Mouse (Mus musculus) neural tube, embryonic 13.5 days (tissue): ENCODE measurements at regions not wholly inside any gene's neighbourhood (a gene's known extent, or its start where the extent isn't known, plus 50 kb on each side); places are given as distances from the start of the nearest gene placed in this dataset.

Experiments
- ATAC-seq: fragments of 200-750 bp; cut with Nextera tagmentation; 2 replicates; pipeline ENCODE4 v1.8.0; 2017; ENCODE audit warnings: low read depth, mild to moderate bottlenecking, moderate TSS enrichment, moderate library complexity
- H3K27ac ChIP-seq: fragments of 300-500 bp; sonication (generic); replicated peaks from 2 replicates; pipeline ENCODE4 v1.5.1; 2015; ENCODE audit warnings: moderate library complexity, mild to moderate bottlenecking, inconsistent platforms
- H3K27me3 ChIP-seq: fragments of 300-500 bp; sonication (generic); 2 replicates; pipeline ENCODE4 v1.6.1; 2015; ENCODE audit warnings: mild to moderate bottlenecking, inconsistent platforms
- H3K36me3 ChIP-seq: fragments of 300-500 bp; sonication (generic); 2 replicates; pipeline ENCODE4 v1.6.1; 2015; ENCODE audit warnings: mild to moderate bottlenecking, inconsistent platforms
- H3K4me1 ChIP-seq: fragments of 300-500 bp; sonication (generic); replicated peaks from 2 replicates; pipeline ENCODE4 v1.6.1; 2015; ENCODE audit warnings: inconsistent platforms
- H3K4me2 ChIP-seq: fragments of 300-500 bp; sonication (generic); 2 replicates; pipeline ENCODE4 v1.6.1; 2015; ENCODE audit warnings: inconsistent platforms, mild to moderate bottlenecking, moderate library complexity
- H3K4me3 ChIP-seq: fragments of 300-500 bp; sonication (generic); 2 replicates; pipeline ENCODE4 v1.5.1; 2015; ENCODE audit warnings: mild to moderate bottlenecking, inconsistent platforms
- H3K9ac ChIP-seq: fragments of 300-500 bp; sonication (generic); 2 replicates; pipeline ENCODE4 v1.6.1; 2015; ENCODE audit warnings: moderate library complexity, mild to moderate bottlenecking, inconsistent platforms
- H3K9me3 ChIP-seq: fragments of 300-500 bp; sonication (generic); 2 replicates; pipeline ENCODE4 v1.6.1; 2016; ENCODE audit warnings: inconsistent platforms
- WGBS: fragments of 180-500 bp; shearing (Covaris S2); methylation state at CpG from one replicate; pipeline ENCODE4 v1.1.7; 2015; 5-methylcytosine and 5-hydroxymethylcytosine counted together

GRCm38 (mm10) chr13:37483010-37483855 is 138.2 kb downstream of the Ly86 start:
- no peaks in the 10 kb centered on the region for H3K27me3 ChIP-seq
- H3K4me2 ChIP-seq, result peak overlapping the region; percentile 47
- 23% methylated on average over 19 of the region's 19 CpGs for WGBS
- H3K4me1 ChIP-seq, result peaks cover 12% of the 10 kb centered on the region
- H3K36me3 ChIP-seq, result no peaks in the 10 kb centered on the region
- peak overlapping the region; percentile 76 for H3K27ac ChIP-seq
- H3K9ac ChIP-seq, result peak overlapping the region; percentile 63
- no peaks in the 10 kb centered on the region for H3K9me3 ChIP-seq
- peak overlapping the region; percentile 20 for H3K4me3 ChIP-seq
- ATAC-seq, result peak; percentile 80

- WGBS, result 80% methylated on average over 4 of the region's 4 CpGs
- no peaks in the 10 kb centered on the region for H3K27me3 ChIP-seq
- no peaks in the 10 kb centered on the region for H3K36me3 ChIP-seq
- H3K4me1 ChIP-seq, result peaks cover 9% of the 10 kb centered on the region
- H3K9ac ChIP-seq, result no peak overlapping the region
- no peak overlapping the region for H3K27ac ChIP-seq
- H3K4me2 ChIP-seq, result no peak overlapping the region
- no peak for ATAC-seq
- H3K9me3 ChIP-seq, result no peaks in the 10 kb centered on the region
- H3K4me3 ChIP-seq, result no peak overlapping the region
Observed at GRCm38 (mm10) chr13:37484631-37485030, 139.6 kb downstream of the Ly86 start.

GRCm38 (mm10) chr13:37492115-37493001 is 147.3 kb downstream of the Ly86 start:
- Histone ChIP-seq H3K36me3 (no peaks in the 10 kb centered on the region), H3K9ac (no peak overlapping the region), H3K4me3 (no peak overlapping the region), H3K27me3 (no peaks in the 10 kb centered on the region), H3K27ac (no peak overlapping the region), H3K4me2 (no peak overlapping the region), H3K9me3 (no peaks in the 10 kb centered on the region), H3K4me1 (peaks cover 8% of the 10 kb centered on the region; the same call in 1 of the 2 replicates)
- 52% methylated on average over 11 of the region's 11 CpGs for WGBS
- ATAC-seq, result no peak

- no peak for ATAC-seq
- H3K9me3 ChIP-seq, result no peaks in the 10 kb centered on the region
- no peak overlapping the region for H3K27ac ChIP-seq
- H3K9ac ChIP-seq, result no peak overlapping the region
- H3K36me3 ChIP-seq, result no peaks in the 10 kb centered on the region
- H3K27me3 ChIP-seq, result no peaks in the 10 kb centered on the region
- H3K4me1 ChIP-seq, result peaks cover 8% of the 10 kb centered on the region; the same call in 1 of the 2 replicates
- 89% methylated on average over 1 of the region's 1 CpGs for WGBS
- no peak overlapping the region for H3K4me3 ChIP-seq
- no peak overlapping the region for H3K4me2 ChIP-seq
Observed at GRCm38 (mm10) chr13:37493331-37493730, 148.3 kb downstream of the Ly86 start.

GRCm38 (mm10) chr13:37495272-37495932 is 150.4 kb downstream of the Ly86 start:
- Histone ChIP-seq H3K4me1 (peaks cover 8% of the 10 kb centered on the region; the same call in 1 of the 2 replicates), H3K9me3 (no peaks in the 10 kb centered on the region), H3K4me2 (no peak overlapping the region), H3K9ac (no peak overlapping the region), H3K27me3 (no peaks in the 10 kb centered on the region), H3K27ac (no peak overlapping the region), H3K4me3 (no peak overlapping the region), H3K36me3 (no peaks in the 10 kb centered on the region)
- no peak for ATAC-seq
- 84% methylated on average over 8 of the region's 8 CpGs for WGBS

GRCm38 (mm10) chr13:37497986-37498385 is 153.0 kb downstream of the Ly86 start:
- Histone ChIP-seq H3K27me3 (no peaks in the 10 kb centered on the region), H3K4me3 (no peak overlapping the region), H3K36me3 (no peaks in the 10 kb centered on the region), H3K4me2 (no peak overlapping the region), H3K9me3 (no peaks in the 10 kb centered on the region), H3K27ac (no peak overlapping the region), H3K4me1 (no peaks in the 10 kb centered on the region), H3K9ac (no peak overlapping the region)
- no peak for ATAC-seq
- 39% methylated on average over 3 of the region's 3 CpGs for WGBS

GRCm38 (mm10) chr13:37500668-37501286 is 155.8 kb downstream of the Ly86 start:
- Histone ChIP-seq H3K4me1 (peaks cover 9% of the 10 kb centered on the region), H3K9ac (no peak overlapping the region), H3K27ac (no peak overlapping the region), H3K9me3 (no peaks in the 10 kb centered on the region), H3K27me3 (no peaks in the 10 kb centered on the region), H3K4me3 (no peak overlapping the region), H3K4me2 (no peak overlapping the region), H3K36me3 (no peaks in the 10 kb centered on the region)
- WGBS, result 79% methylated on average over 4 of the region's 4 CpGs
- no peak for ATAC-seq

- H3K4me2 ChIP-seq, result no peak overlapping the region
- no peak overlapping the region for H3K9ac ChIP-seq
- no peak overlapping the region for H3K27ac ChIP-seq
- no peaks in the 10 kb centered on the region for H3K36me3 ChIP-seq
- no peaks in the 10 kb centered on the region for H3K27me3 ChIP-seq
- ATAC-seq, result no peak
- peaks cover 26% of the 10 kb centered on the region for H3K4me1 ChIP-seq
- H3K4me3 ChIP-seq, result no peak overlapping the region
- WGBS, result 92% methylated on average over 6 of the region's 6 CpGs
- no peaks in the 10 kb centered on the region for H3K9me3 ChIP-seq
Observed at GRCm38 (mm10) chr13:37503449-37503848, 158.4 kb downstream of the Ly86 start.

- no peaks in the 10 kb centered on the region for H3K27me3 ChIP-seq
- no peak for ATAC-seq
- no peak overlapping the region for H3K27ac ChIP-seq
- no peaks in the 10 kb centered on the region for H3K9me3 ChIP-seq
- no peak overlapping the region for H3K4me3 ChIP-seq
- H3K4me1 ChIP-seq, result peaks cover 31% of the 10 kb centered on the region
- no peak overlapping the region for H3K4me2 ChIP-seq
- 91% methylated on average over 3 of the region's 3 CpGs for WGBS
- no peaks in the 10 kb centered on the region for H3K36me3 ChIP-seq
- H3K9ac ChIP-seq, result no peak overlapping the region
Observed at GRCm38 (mm10) chr13:37503898-37504297, 158.9 kb downstream of the Ly86 start.

- Histone ChIP-seq H3K27ac (no peak overlapping the region), H3K36me3 (no peaks in the 10 kb centered on the region), H3K4me2 (no peak overlapping the region), H3K4me1 (peaks cover 36% of the 10 kb centered on the region), H3K9ac (no peak overlapping the region), H3K27me3 (no peaks in the 10 kb centered on the region), H3K9me3 (no peaks in the 10 kb centered on the region), H3K4me3 (no peak overlapping the region)
- ATAC-seq, result 0 out of 2 replicates have a peak, but pooled peaks have one; percentile 13
- WGBS, result 68% methylated on average over 10 of the region's 10 CpGs
Observed at GRCm38 (mm10) chr13:37504373-37504772, 159.4 kb downstream of the Ly86 start.

GRCm38 (mm10) chr13:37505617-37506016 is 160.6 kb downstream of the Ly86 start:
- 66% methylated on average over 3 of the region's 3 CpGs for WGBS
- no peak overlapping the region for H3K9ac ChIP-seq
- ATAC-seq, result no peak
- no peaks in the 10 kb centered on the region for H3K9me3 ChIP-seq
- no peak overlapping the region for H3K4me2 ChIP-seq
- H3K36me3 ChIP-seq, result no peaks in the 10 kb centered on the region
- H3K27me3 ChIP-seq, result no peaks in the 10 kb centered on the region
- H3K27ac ChIP-seq, result peak overlapping the region; percentile 28; the same call in 1 of the 2 replicates
- H3K4me3 ChIP-seq, result no peak overlapping the region
- peaks cover 43% of the 10 kb centered on the region for H3K4me1 ChIP-seq
